ENCODE assay signal across 8 mouse cellular contexts in genomic region chr7:132930055-132930454, GRCm38 (mm10). TPM values are rescaled to one million over a fixed set of nuclear protein-coding genes. Genes with fewer than 3 reads are reported as not detected.
DNase-seq lines count a peak whose midpoint lies in the region; ATAC-seq and TF ChIP-seq lines count a peak whose summit lies in the region.

No protein-coding gene starts in this region.

- no peak overlapping the region for H3K27ac ChIP-seq in neural tube, embryonic 11.5 days (ENCODE audit: low read depth, low read length)
- 0 out of 2 replicates have a peak overlapping the region, but pooled peaks have one; percentile 98 for H3K27ac ChIP-seq in intestine, postnatal 0 days (ENCODE audit: low read depth, low read length)

- no peak for DNase-seq in neural tube, embryonic 11.5 days (ENCODE audit: low spot score)
- no peak for DNase-seq in neural tube, embryonic 10.5 days (ENCODE audit: extremely low spot score, low spot score)
- DNase-seq in c-Kit-positive CD71-positive TER-119-positive erythroid progenitor cells, embryonic 14.5 days (ENCODE audit: low spot score) = peak; percentile 37
- DNase-seq in yolk sac, embryonic 10.5 days (ENCODE audit: low spot score) = no peak
- no peak for DNase-seq in right cerebral cortex, postnatal 14 days

- no peak for ATAC-seq in neural tube, embryonic 11.5 days (ENCODE audit: insufficient read depth, low FRiP score, low TSS enrichment)
- ATAC-seq in intestine, postnatal 0 days = no peak
- no peak for ATAC-seq in inflammation-experienced regulatory T-cells, adult 6 months

- H3K4me2 ChIP-seq in neural tube, embryonic 11.5 days (ENCODE audit: low read depth) = peak overlapping the region; percentile 58
- H3K4me2 ChIP-seq in intestine, postnatal 0 days (replicated peaks; ENCODE audit: low read depth) = peak overlapping the region; percentile 77
- H3K4me2 ChIP-seq in myocyte (ENCODE audit: low read depth) = peak overlapping the region; percentile 87

- 89% methylated on average over 5 of the region's 5 CpGs for WGBS in neural tube, embryonic 11.5 days
- WGBS in intestine, postnatal 0 days = 87% methylated on average over 5 of the region's 5 CpGs

- TF ChIP-seq CTCF in intestine, postnatal 0 days (IDR thresholded peaks at IDR 0.05; ENCODE audit: low read depth) = peak; percentile 51

- peaks cover 34% of the 10 kb centered on the region for H3K79me2 ChIP-seq in myocyte (ENCODE audit: control insufficient read depth, insufficient read depth)

- H3K4me1 ChIP-seq in neural tube, embryonic 11.5 days (ENCODE audit: control insufficient read depth, insufficient read depth, low read length) = peaks cover 8% of the 10 kb centered on the region; the same call in 1 of the 2 replicates
- H3K4me1 ChIP-seq in intestine, postnatal 0 days (replicated peaks; ENCODE audit: control insufficient read depth, insufficient read depth, low read length) = no peaks in the 10 kb centered on the region

- H3ac ChIP-seq in myocyte (ENCODE audit: control insufficient read depth, insufficient read length) = peak overlapping the region; percentile 76

- no peaks in the 10 kb centered on the region for H3K9me3 ChIP-seq in neural tube, embryonic 11.5 days (ENCODE audit: control insufficient read depth, low read length)
- no peaks in the 10 kb centered on the region for H3K9me3 ChIP-seq in intestine, postnatal 0 days (ENCODE audit: control insufficient read depth)

- no peak for TF ChIP-seq POLR2A in myocyte (IDR thresholded peaks at IDR 0.05; ENCODE audit: insufficient read length, low read depth)

- H3K9ac ChIP-seq in neural tube, embryonic 11.5 days (ENCODE audit: low read length) = peak overlapping the region; percentile 93
- H3K9ac ChIP-seq in intestine, postnatal 0 days (ENCODE audit: low read depth, low read length) = no peak overlapping the region

- H3K27me3 ChIP-seq in neural tube, embryonic 11.5 days (ENCODE audit: control insufficient read depth, insufficient read depth, low read length) = no peaks in the 10 kb centered on the region
- H3K27me3 ChIP-seq in intestine, postnatal 0 days (replicated peaks; ENCODE audit: control insufficient read depth, insufficient read depth, low read length) = no peaks in the 10 kb centered on the region
- H3K27me3 ChIP-seq in myocyte (ENCODE audit: control insufficient read depth, insufficient read depth, insufficient read length) = no peaks in the 10 kb centered on the region

- no peaks in the 10 kb centered on the region for H3K36me3 ChIP-seq in neural tube, embryonic 11.5 days (ENCODE audit: control insufficient read depth, insufficient read depth, low read length)
- H3K36me3 ChIP-seq in intestine, postnatal 0 days (ENCODE audit: control insufficient read depth, insufficient read depth) = no peaks in the 10 kb centered on the region
- H3K36me3 ChIP-seq in myocyte (ENCODE audit: control insufficient read depth, insufficient read depth) = no peaks in the 10 kb centered on the region

- H3K4me3 ChIP-seq in neural tube, embryonic 11.5 days (ENCODE audit: low read depth, low read length) = peak overlapping the region; percentile 99
- H3K4me3 ChIP-seq in intestine, postnatal 0 days (ENCODE audit: low read depth, low read length) = peak overlapping the region; percentile 97
- H3K4me3 ChIP-seq in myocyte = peak overlapping the region; percentile 79

TF ChIP-seq in myocyte, 11 proteins besides CTCF, POLR2A, EP300 and RAD21:
- TF ChIP-seq E2F4 (IDR thresholded peaks at IDR 0.05; ENCODE audit: insufficient read depth) (no peak), MYOG (IDR thresholded peaks at IDR 0.05; ENCODE audit: control insufficient read depth in 1 of 3, insufficient read depth in 1 of 3, insufficient read length in 2 of 3, low read depth in 2 of 3) (no peak), POLR2AphosphoS2 (IDR thresholded peaks at IDR 0.05; ENCODE audit: insufficient read length, low read depth) (no peak), USF1 (IDR thresholded peaks at IDR 0.05; ENCODE audit: low read depth) (no peak), REST (IDR thresholded peaks at IDR 0.05; ENCODE audit: insufficient read depth, insufficient read length) (no peak), TCF12 (IDR thresholded peaks at IDR 0.05; ENCODE audit: insufficient read depth, poor library complexity, severe bottlenecking) (no peak), CEBPB (IDR thresholded peaks at IDR 0.05; ENCODE audit: insufficient read depth, poor library complexity, severe bottlenecking) (no peak), MYOD1 (IDR thresholded peaks at IDR 0.05; ENCODE audit: control insufficient read depth in 1 of 3, insufficient read length in 2 of 3, low read depth in 2 of 3) (no peak), MAX (IDR thresholded peaks at IDR 0.05; ENCODE audit: low read depth) (no peak), SRF (IDR thresholded peaks at IDR 0.05; ENCODE audit: control insufficient read depth, insufficient read length, low read depth) (no peak), TCF3 (IDR thresholded peaks at IDR 0.05; ENCODE audit: insufficient read length, low read depth) (no peak)

RNA-seq across cellular contexts. Expression of gene Zranb1, which starts 0.9 kb away (rescaled TPM):
- 17.8 and 18.8 TPM in 2 replicates for polyA plus RNA-seq in neural tube, embryonic 11.5 days (2014; fragmentation: Nextera tagmentation; extraction: Ambion mirVana)
- polyA plus RNA-seq in intestine, postnatal 0 days (2015; fragmentation: Nextera tagmentation; extraction: Ambion mirVana) = 8.7 and 9.8 TPM in 2 replicates
- 14.6 TPM for polyA plus RNA-seq in myocyte (2012; fragmentation: generic; extraction: Trizol)
- 10 to 100 TPM in 2 of 3 experiments, 1 to 10 TPM in 1; 8.2 to 14.0 (median 13.5) TPM for polyA plus RNA-seq in inflammation-experienced regulatory T-cells, adult 6 months (2017; shearing (Covaris generic))
